Mouse (Mus musculus) layer of hippocampus, adult 9-10 months (tissue): ENCODE measurements around the gene Cdkal1.

Experiments used
- DNase-seq: peaks from one replicate; pipeline ENCODE4 v3.0.0; 2022; ENCODE audit warnings: low spot score

Cdkal1 gene

DNA sequence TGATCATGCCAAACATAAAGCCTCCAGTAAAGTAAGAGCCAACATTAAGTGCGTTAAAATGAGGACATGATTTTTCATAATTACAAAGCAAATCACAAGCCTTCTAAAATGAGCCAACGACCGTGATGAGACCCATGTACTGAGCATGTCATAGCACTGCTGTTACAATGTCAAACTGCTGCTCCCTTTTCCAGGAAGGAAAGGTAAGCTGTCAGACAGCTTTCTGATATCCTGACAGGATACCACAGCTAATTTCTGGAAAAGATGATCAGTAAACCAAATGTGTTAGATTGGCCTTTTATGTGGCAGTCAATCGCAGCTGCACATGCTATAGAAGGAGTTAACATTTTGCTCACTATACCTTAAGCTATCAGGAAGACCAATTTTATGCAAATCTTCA, 44.7 kb downstream of the Cdkal1 start:
- DNase-seq: no peak

- no peak for DNase-seq
Observed at GRCm38 (mm10) chr13:29808383-29808782, 47.1 kb downstream of the Cdkal1 start.

GRCm38 (mm10) chr13:29807930-29808329, 47.5 kb downstream of the Cdkal1 start:
- no peak for DNase-seq

DNA sequence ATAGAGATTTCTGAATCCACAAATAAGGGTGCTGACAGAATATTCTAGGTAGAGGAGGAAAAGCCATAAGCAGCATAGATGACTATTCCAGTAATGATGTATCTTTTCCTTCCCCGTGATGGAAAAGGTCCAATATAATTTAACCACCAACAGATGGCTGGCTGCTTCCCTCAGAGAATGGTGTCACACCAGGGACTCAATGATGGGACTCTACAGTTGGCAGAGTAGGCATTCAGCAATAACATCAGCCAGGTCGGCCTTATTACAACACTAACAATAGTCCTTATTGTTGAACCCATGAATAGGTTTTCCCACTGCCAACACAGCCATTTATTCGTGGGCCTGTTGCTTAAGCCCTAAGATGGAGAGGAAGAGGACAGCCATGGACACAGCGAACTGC, 48.6 kb downstream of the Cdkal1 start:
- DNase-seq: no peak

- DNase-seq: no peak
Observed at GRCm38 (mm10) chr13:29805296-29805695, 50.2 kb downstream of the Cdkal1 start.

DNA sequence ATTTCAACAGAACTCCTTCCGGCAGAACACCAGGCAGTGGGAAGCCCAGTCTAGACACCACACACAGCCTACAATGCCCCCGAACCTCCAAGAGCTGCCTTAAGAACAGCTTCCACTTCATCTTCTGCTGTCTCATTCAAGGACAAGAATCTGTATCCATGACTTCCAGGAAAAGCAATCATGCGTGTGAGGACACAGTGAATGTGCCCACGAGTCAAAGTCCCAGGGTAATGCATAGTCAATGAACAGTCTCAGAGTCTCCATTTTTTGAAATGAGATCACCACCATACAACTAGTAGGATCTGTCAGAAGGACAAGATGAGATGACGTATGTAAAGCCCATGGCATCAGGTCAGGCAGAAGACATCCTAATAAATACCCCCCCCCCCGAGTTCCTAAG, 51.4 kb downstream of the Cdkal1 start:
- DNase-seq: no peak

- no peak for DNase-seq
Observed at GRCm38 (mm10) chr13:29802699-29803098, 52.8 kb downstream of the Cdkal1 start.

DNA sequence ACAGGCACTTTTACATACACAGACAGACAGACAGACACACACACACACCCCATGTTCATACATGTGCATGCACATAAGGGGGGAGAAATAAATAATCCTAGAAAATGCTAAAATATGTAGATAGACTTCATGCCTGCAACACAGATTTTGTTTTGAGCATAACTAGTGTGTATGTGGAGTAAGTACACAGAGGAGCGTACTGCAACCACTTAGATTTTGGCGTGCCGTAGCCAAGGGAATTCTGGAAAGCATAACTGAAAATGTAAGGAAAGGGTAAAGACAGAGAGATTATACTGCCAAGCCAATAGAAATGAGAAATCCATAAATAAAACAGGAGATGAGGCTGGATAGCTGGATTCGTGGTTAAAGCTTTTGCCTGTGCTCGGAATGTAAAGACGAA, 55.4 kb downstream of the Cdkal1 start:
- no peak for DNase-seq

DNA sequence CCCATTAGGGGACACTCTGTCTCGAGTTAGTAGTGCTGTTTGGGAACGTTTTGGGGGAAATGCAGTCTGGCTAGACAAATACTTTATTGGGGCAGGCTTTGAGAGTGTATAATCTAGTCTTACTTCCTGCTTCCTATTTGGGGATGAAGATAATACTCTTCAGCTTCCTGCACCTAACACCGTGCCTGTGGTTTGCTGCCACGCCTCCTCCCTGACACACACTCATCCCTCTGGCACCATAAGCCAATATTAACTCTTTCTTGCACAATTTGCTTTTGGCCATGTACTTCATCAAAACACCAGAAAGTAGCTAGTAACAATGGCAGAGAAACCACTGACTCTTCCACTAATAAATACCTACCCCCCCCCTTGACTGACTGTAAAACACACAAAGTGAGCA, 63.4 kb downstream of the Cdkal1 start:
- no peak for DNase-seq

GRCm38 (mm10) chr13:29791439-29791838, 64.0 kb downstream of the Cdkal1 start:
- no peak for DNase-seq

- DNase-seq: no peak
Observed at GRCm38 (mm10) chr13:29786984-29787383, 68.5 kb downstream of the Cdkal1 start.

DNA sequence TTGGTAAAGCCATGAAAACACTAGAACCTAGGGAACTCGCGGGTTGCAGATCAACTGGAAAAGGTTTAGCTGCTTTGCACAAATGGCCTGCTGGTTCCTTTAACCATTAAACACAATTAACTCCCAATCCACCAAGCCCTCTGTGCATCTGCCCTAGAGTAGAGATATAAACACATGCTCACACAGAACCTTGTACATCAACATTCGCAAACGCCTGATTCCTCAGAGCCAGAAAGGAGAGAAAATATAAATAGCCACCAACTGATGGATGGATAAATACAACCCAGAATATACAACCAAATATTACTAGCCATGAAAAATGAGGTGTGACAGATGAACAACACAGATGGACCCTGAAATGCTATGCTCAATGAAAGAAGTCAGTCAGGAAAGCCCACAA, 70.6 kb downstream of the Cdkal1 start:
- DNase-seq: no peak

- no peak for DNase-seq
Observed at GRCm38 (mm10) chr13:29781332-29781731, 74.1 kb downstream of the Cdkal1 start.

DNA sequence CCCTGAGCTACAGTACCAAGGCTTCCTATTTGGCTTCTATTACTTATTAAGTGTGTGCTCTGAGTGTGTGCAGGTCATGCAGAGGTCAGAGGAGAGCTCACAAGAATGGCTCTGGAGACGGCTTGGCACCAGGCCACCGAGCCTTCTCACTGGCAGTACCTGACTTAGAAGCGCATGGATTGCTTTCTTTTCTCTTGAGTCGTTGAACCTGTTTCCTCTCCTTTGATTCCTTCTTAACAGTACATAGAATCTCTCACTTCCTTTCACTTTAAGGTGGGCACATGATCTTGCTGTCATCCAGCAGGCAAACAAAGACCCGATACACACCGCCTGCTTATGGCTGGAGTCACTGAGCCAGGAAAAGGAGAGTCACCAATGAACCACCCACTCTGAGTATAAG, 74.8 kb downstream of the Cdkal1 start:
- no peak for DNase-seq

DNA sequence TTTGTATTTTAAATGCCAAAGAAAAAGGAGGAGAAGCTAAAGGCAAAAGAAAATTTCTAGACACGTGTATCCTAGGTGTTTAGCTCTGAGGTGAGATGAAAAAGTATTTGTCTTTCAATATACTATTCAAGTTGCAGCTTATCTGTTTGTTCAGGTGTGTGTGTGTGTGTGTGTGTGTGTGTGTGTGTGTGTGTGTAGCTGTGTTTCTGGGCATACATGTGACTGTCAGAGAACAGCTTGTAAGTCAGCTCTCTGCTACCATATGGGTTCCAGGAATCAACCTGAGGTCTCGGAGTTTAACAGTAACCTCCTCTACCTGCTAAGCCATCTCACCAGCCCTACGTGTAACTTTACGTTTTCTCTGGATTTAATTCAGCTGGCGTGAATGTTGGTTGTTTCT, 76.0 kb downstream of the Cdkal1 start:
- DNase-seq: no peak

DNA sequence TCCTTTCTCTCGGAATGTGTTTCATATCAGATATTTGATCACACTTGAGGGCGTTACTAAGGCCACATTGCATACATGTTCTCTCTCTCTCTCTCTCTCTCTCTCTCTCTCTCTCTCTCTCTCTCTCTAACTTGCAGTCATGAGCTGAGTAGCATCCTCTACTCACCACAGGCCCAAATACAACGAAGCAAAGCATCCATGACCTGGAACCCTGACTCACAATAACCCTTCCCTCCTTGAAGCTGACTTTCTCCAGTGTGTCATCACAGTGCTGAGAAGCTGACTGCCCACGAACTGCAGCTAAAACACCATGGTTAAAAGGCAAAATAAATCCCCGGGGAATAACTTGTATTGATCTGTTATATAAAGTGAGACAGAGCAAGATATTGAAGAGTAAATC, 76.4 kb downstream of the Cdkal1 start:
- DNase-seq: no peak

GRCm38 (mm10) chr13:29778124-29778523, 77.3 kb downstream of the Cdkal1 start:
- no peak for DNase-seq

DNA sequence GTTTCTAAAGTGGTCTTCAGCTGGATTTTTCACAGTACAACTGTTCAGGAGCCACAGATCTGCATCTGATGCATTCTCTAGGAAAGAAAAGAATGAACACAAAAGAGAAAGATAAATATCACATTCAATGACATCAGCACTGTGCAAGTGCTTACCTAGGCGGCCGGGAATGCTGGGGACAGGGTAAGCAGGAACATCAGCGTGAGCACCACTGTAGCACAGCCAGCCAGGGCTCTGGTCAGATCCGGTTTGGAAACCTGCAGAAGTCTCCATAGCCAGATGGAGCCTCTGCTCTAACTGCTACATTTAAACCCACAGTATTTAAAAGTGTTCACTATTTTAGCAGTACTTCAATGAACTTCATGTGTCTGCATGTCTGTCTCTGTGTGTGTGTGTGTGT, 78.2 kb downstream of the Cdkal1 start:
- DNase-seq: no peak

GRCm38 (mm10) chr13:29775603-29776230, 79.8 kb downstream of the Cdkal1 start:
- no peak for DNase-seq

DNA sequence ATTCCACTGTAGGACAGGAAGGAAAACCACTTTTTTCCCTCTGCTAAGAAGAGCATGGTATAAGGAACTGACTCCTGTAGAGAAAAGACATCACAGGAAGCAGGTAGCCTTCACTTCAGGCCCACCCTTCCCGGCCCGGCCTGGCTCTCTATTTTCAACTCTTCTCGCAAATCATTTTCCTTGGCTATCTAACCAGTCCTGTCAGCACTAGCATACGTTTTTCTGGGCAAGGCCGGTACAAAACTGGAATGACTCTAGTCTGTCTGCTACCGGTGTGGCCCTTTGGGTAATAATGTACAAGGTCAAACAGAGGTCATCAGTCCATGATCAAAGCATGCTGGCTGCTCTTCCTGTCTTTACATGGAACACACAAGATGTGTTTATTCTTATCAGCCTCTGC, 81.9 kb downstream of the Cdkal1 start:
- DNase-seq: no peak

DNA sequence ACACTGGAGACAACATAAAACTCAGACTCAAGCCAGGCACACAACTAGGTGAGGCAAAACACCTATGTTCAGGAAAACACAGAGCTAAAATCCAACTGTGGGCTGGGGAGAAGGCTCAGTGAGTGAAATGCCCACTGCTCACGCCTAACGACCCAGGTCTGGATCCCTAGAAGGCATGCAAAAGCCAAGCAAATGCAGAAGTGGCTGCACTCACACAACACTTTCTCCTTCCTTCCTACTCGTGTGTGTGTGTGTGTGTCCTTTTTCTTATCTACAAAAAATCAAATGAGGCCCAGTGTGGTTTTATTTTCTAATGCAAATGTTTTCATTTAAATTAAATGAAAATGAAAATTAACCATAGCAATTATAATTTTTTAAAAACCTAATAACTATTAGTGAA, 82.5 kb downstream of the Cdkal1 start:
- no peak for DNase-seq

- no peak for DNase-seq
Observed at GRCm38 (mm10) chr13:29769647-29770436, 85.6 kb downstream of the Cdkal1 start.

GRCm38 (mm10) chr13:29768104-29768503, 87.4 kb downstream of the Cdkal1 start:
- DNase-seq: no peak

- no peak for DNase-seq
Observed at GRCm38 (mm10) chr13:29767587-29767986, 87.9 kb downstream of the Cdkal1 start.
